Mouse (Mus musculus) spleen, postnatal 0 days (tissue): ENCODE data around the gene BC034090. TPM values are rescaled to one million over a fixed set of nuclear protein-coding genes. Genes with fewer than 3 reads are reported as not detected.

Experiments
- polyA plus RNA-seq: library from polyadenylated mRNA; unstranded; fragments of >200 nt; fragmentation: Nextera tagmentation; extraction: Ambion mirVana; gene quantifications from 2 replicates; pipeline ENCODE4 v1.2.1, GENCODE M21; 2015

BC034090 gene
- polyA plus RNA-seq = 1.3 and 1.7 TPM in 2 replicates

GRCm38 (mm10) chr1:155243797-155244770, at the start of gene BC034090:
Gene BC034090, minus strand, starts transcription at chr1:155244444.

Other genes starting within 250 kb of the BC034090 start
- 6.3 and 6.5 TPM in 2 replicates for gene Ier5, start 144.8 kb downstream of the BC034090 start, polyA plus RNA-seq
- gene Mr1, start 97.6 kb downstream of the BC034090 start, polyA plus RNA-seq = 2.1 and 3.1 TPM in 2 replicates
- 16.5 and 20.2 TPM in 2 replicates for gene Stx6, start 85.7 kb downstream of the BC034090 start, polyA plus RNA-seq
- gene Xpr1, start 173.0 kb upstream of the BC034090 start, polyA plus RNA-seq = 8.1 and 8.2 TPM in 2 replicates